Mouse (Mus musculus) hindlimb bud, embryonic 11.5 days (tissue): ENCODE results near the gene Gsto1.

Experiments used
- DNase-seq: peaks from one replicate; pipeline ENCODE4 v3.0.0-alpha.2; 2012; ENCODE audit warnings: low read depth, low spot score; ENCODE audit errors: extremely low spot score

Gsto1 gene

DNA sequence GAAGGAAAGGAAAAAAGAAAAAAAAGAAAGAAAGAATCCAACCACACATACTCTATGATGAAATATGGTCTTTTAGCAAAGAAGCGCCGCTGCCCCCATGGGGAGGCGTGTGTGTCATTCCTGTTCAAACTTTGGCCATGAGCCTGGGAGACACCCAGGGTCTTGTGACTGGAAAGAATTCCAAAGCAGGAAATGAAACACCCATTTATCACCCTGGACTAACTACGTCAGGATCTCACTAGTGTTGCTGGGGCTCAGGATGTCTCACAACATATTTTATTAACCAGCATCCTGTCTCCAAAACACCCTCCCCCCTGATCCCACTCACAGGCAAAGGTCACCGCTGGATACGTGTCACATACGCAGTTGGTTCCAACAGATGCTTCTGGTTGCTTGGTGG is 31.8 kb downstream of the Gsto1 start:
- DNase-seq: no peak

DNA sequence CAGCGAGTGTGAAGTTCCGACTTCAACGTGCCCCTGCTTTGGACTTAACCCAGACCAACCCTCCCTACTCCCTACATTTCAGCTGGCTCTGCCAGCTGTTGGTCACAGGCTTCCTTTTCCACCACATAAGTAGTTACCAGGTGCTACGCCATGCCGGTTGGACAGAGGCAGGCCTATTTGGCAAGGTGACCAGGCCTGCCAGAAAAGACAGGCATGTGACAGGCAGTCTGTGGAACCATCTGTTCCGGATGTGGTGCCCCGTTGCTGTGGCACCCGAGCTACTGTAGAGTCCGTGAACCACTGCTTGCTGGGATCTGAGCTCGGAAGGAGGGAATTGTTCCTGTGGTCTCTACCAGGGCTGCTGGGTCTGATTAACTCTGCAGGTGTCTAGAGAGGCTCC is 32.6 kb downstream of the Gsto1 start:
- no peak for DNase-seq

- no peak for DNase-seq
Observed at GRCm38 (mm10) chr19:47888037-47888436, 33.3 kb downstream of the Gsto1 start.

DNA sequence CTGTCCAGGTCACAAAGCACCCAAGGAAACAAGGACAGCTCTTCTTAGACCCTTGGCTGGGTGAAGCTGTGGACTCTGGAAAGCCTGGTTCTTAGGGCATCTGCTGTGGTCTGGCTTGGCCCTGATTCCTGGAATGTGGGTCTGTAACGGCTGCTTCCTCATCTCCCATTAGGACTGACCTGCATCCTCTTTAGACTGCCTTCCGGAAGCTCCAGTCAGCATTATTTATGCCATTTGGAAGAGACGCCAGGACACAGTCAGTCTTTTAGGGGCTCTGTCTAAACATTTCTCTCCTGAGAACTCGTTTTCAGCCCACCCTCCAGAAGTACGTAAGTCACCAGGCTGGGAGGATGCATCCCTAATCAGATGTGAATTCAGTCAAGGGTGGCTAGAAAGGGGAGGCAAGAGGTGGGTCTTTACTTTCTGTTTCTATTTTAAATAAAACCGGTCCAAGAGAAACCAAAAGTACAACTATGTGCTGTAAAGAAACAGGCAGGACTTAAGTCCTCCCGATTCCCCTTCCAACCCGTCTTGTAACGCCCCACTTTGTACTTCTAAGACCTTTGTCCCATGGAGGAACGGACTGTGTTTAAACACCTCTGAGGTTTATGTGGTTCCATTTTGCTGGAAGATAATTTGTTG is 35.8 kb downstream of the Gsto1 start:
- DNase-seq: no peak

DNA sequence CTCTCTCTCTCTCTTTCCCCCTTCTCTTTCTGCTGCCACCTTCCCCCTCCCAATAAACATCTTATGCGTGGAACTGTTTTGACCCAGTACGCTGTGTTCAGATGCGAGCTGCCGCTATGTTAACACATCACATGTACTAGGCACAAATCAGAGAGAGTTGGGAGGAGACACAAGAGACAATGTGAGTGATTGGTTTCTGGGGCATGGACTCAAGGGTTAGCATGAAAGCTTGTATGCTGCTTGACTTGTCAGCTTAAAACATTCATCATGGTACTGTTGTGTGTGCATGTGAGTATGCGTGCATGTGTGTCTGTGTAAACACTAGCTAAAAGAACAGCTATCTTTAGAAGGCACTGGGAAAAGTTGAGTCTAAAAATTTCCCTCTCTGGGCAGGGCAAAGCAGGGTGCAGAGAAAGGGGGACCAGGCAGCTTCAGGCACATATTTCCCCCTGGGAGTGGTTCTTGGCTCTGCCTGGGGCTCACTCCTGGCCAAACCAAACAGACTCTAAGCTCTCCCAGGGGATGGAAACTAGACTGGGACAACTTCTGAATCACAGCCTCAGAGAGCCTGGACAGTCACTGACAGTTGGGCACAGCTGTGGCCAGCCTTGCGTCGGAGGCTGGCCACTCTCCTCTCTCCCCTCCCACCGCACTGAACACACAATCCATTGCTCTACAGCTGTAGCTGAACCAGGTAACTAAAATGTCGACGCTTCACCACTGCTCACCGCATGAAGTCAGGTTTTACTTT is 37.0 kb downstream of the Gsto1 start:
- no peak for DNase-seq

GRCm38 (mm10) chr19:47893092-47893491 is 38.3 kb downstream of the Gsto1 start:
- no peak for DNase-seq

DNA sequence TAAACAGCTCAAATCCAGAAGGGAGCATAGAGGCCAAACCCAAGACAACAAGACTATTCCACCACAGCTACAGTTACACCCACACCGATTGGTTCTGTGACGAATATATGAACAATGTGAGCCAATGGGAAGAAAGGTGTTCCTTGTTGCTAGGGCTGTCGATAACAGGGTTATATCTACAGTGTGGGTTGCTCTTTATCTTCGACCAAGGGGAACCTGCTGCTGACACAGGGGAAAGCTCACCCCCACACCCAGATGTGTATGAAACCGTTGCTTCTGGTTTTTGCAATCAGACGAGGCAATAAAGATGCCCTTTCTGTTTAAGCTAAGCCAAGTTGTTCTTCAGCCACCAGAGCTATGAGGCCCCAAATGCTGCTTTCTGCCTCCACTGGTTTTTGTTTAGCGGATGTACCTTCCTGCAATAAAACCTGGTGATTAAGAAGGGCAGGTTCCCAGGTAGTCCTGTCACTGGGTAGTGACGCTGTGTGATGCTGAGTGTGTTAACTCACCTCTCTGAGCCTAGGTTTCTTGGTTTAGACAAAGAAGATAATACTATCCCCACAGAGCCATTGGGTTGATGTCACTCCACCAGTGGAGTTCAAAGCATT is 43.8 kb downstream of the Gsto1 start:
- no peak for DNase-seq

GRCm38 (mm10) chr19:47900012-47900411 is 45.2 kb downstream of the Gsto1 start:
- no peak for DNase-seq

GRCm38 (mm10) chr19:47900558-47900957 is 45.8 kb downstream of the Gsto1 start:
- DNase-seq: no peak

- DNase-seq: no peak
Observed at GRCm38 (mm10) chr19:47902316-47903201, 47.8 kb downstream of the Gsto1 start.

GRCm38 (mm10) chr19:47903679-47904078 is 48.9 kb downstream of the Gsto1 start:
- no peak for DNase-seq

DNA sequence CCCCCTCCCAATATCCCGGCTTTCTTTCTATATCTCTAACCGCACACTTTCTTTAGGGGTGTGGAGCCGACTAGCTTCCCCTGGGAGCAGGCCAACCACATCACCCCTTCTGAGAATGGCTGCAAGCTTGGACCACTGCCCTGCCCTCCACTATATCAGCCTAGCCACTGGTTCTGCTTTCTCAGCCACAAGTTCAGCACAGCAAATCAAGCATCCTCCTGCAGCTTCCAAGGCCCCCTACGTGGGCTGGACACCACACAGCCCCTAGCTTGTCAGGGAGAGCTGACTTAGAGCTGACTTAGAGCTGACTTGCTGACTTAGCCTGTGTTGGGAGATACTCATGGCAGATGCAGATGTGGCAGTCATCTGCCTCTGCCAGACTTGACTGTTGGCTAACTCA is 50.3 kb downstream of the Gsto1 start:
- no peak for DNase-seq

GRCm38 (mm10) chr19:47905603-47906002 is 50.8 kb downstream of the Gsto1 start:
- DNase-seq: no peak

DNA sequence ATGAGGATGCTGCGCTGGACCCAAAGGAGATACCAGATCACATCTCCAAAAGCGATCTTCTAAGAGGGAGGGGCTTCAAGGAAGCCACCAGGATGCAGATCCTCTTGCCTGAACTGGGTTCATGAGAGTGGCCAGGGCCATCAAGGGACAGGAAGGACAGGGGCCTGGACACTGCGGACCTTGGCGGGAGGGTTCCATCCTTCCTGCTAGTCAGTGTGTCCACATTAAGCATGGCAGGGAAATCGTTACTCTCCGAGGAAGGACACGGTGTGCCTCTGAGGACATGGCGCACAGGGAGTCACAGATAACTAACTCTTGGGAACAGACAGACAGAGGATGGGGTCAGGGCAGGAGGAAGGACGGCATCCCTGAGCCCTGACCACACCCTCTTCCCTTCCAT is 52.8 kb downstream of the Gsto1 start:
- no peak for DNase-seq

GRCm38 (mm10) chr19:47908961-47909371 is 54.2 kb downstream of the Gsto1 start:
- DNase-seq: no peak

GRCm38 (mm10) chr19:47909387-47910116 is 54.8 kb downstream of the Gsto1 start:
- DNase-seq: no peak

GRCm38 (mm10) chr19:47910117-47910618 is 55.4 kb downstream of the Gsto1 start:
- DNase-seq: no peak

- DNase-seq: no peak
Observed at GRCm38 (mm10) chr19:47910751-47911150, 56.0 kb downstream of the Gsto1 start.

DNA sequence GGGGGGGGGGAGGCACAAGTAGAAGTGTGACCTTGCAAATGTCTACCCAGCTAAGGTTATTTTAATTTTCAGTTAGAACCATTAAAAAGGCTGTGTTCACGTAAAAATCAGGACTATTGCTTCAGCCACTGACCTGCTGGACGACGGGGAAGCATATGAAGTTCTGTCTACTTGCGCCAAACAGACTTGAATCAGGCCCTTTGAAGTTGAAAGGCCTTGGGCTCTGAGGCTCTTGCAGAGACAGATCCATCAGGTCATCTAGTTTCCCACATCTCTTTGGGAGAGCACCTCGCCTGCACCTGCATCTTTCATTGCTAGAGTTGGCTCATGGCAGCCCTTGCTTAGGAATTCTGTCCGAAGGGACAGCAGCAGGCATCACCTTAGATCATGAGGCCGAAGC is 58.6 kb downstream of the Gsto1 start:
- no peak for DNase-seq

DNA sequence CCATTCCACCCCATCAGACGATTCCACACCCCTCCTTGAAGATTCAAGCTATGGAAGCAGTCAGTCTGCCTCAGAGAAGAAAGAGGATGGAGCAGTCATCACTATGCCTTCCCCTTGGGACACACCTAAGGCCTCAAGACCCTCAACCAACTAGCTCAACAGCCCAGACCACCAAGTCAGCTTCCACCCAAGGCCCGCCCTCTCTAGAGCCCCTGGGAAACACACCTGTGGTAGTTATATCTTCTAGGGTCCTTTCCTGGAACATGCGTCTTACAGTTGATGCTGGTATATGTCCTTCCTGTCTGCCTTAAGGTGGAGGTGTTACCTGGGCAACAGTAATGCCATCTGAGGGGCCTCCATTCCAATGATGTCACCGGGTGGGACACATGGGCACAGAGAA is 59.4 kb downstream of the Gsto1 start:
- DNase-seq: no peak
